Mouse (Mus musculus) heart, embryonic 14.5 days (tissue): ENCODE results near the gene Ube2q2. TPM values are rescaled to one million over a fixed set of nuclear protein-coding genes. Genes with fewer than 3 reads are reported as not detected.
"Not testable (repeated sequence)": the region's sequence is repeated elsewhere in the genome, so short reads cannot be mapped to it uniquely, and the experiment has no call there.

Experiments
- ATAC-seq: fragments of 200-750 bp; cut with Nextera tagmentation; 2 replicates; pipeline ENCODE4 v1.8.0; 2017; ENCODE audit warnings: low read depth, moderate TSS enrichment; ENCODE audit not compliant: insufficient number of reproducible peaks, insufficient read depth, low FRiP score
- H3K27ac ChIP-seq, 2 experiments: fragments of 200-500 bp in 1 of 2; fragments of 300-500 bp in 1 of 2; sonication (generic) in 1 of 2; replicated peaks in 1 of 2; 2 replicates each; pipeline ENCODE4 v1.5.1; 2012 to 2014; ENCODE audit warnings: low read depth in 2 of 2, low read length in 2 of 2, control low read depth in 1 of 2, mild to moderate bottlenecking in 1 of 2, mixed read lengths in 1 of 2; ENCODE audit not compliant: control insufficient read depth in 1 of 2, insufficient read depth in 1 of 2
- H3K27me3 ChIP-seq: fragments of 300-500 bp; sonication (generic); 2 replicates; pipeline ENCODE4 v1.6.1; 2014; ENCODE audit warnings: mild to moderate bottlenecking, low read length, control low read depth; ENCODE audit not compliant: control insufficient read depth, insufficient read depth
- H3K36me3 ChIP-seq: fragments of 300-500 bp; sonication (generic); 2 replicates; pipeline ENCODE4 v1.6.1; 2014; ENCODE audit warnings: mild to moderate bottlenecking, control low read depth, low read length, mixed read lengths; ENCODE audit not compliant: control insufficient read depth, insufficient read depth
- H3K4me1 ChIP-seq, 2 experiments: fragments of 200-500 bp in 1 of 2; fragments of 300-500 bp in 1 of 2; sonication (generic) in 1 of 2; 2 replicates each; pipeline ENCODE4 v1.6.1; 2012 to 2014; ENCODE audit warnings: low read length in 2 of 2, control low read depth in 1 of 2, mixed read lengths in 1 of 2; ENCODE audit not compliant: control insufficient read depth in 2 of 2, insufficient read depth in 2 of 2
- H3K4me2 ChIP-seq: fragments of 300-500 bp; sonication (generic); 2 replicates; pipeline ENCODE4 v1.6.1; 2014; ENCODE audit warnings: mild to moderate bottlenecking, low read length
- H3K4me3 ChIP-seq, 2 experiments: fragments of 200-500 bp in 1 of 2; fragments of 300-500 bp in 1 of 2; sonication (generic) in 1 of 2; 2 replicates each; pipeline ENCODE4 v1.5.1; 2012 to 2014; ENCODE audit warnings: low read length in 2 of 2, mild to moderate bottlenecking in 2 of 2, control low read depth in 1 of 2, low read depth in 1 of 2, moderate library complexity in 1 of 2; ENCODE audit not compliant: control insufficient read depth in 1 of 2, insufficient read depth in 1 of 2
- H3K9ac ChIP-seq: fragments of 300-500 bp; sonication (generic); 2 replicates; pipeline ENCODE4 v1.6.1; 2014; ENCODE audit warnings: mild to moderate bottlenecking, low read length
- H3K9me3 ChIP-seq: fragments of 300-500 bp; sonication (generic); 2 replicates; pipeline ENCODE4 v1.6.1; 2016; ENCODE audit warnings: low read length, control low read depth; ENCODE audit not compliant: control insufficient read depth
- WGBS: fragments of 180-500 bp; shearing (Covaris S2); extraction: QIAGEN DNeasy Blood & Tissue Kit; methylation state at CpG from one replicate; pipeline ENCODE4 v1.1.7; 2014; 5-methylcytosine and 5-hydroxymethylcytosine counted together
- polyA plus RNA-seq: library from polyadenylated mRNA; unstranded; fragments of >200 nt; fragmentation: Nextera tagmentation; extraction: Ambion mirVana; gene quantifications from 2 replicates; pipeline ENCODE4 v1.2.1, GENCODE M21; 2014

Ube2q2 gene
- polyA plus RNA-seq, 1 experiment from 2014 or later, result 36.3 TPM

DNA sequence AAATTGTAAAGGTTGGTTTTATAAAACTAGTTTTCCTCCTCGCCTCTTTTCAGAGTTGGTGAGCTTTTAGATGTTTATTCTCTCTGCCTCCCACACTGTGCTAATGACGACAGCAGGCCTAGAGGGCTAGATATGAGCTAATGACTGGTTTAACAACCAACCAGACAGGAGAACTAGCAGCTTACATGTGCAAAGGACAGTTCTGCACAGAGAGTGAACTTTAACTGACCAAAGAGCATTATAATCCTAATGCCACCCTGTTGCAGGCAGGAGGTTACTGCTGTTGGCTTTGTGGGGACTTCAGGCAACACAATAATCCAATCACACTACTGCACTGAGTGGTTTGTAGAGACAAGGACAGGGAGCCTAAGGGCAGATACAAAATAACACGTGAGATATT lies 94.6 kb downstream of the Ube2q2 start:
- no peak overlapping the region for H3K9ac ChIP-seq
- no peak overlapping the region for H3K4me2 ChIP-seq
- 73% methylated on average over 3 of the region's 3 CpGs for WGBS
- no peaks in the 10 kb centered on the region for H3K27me3 ChIP-seq
- no peak for ATAC-seq
- H3K27ac ChIP-seq, result no peak overlapping the region
- no peaks in the 10 kb centered on the region for H3K36me3 ChIP-seq
- H3K4me3 ChIP-seq, result no peak overlapping the region
- 0 out of 4 replicates have a peak, but pooled peaks cover 0 to 4% of the 10 kb centered on the region in 2 experiments for H3K4me1 ChIP-seq
- H3K9me3 ChIP-seq, result no peaks in the 10 kb centered on the region

DNA sequence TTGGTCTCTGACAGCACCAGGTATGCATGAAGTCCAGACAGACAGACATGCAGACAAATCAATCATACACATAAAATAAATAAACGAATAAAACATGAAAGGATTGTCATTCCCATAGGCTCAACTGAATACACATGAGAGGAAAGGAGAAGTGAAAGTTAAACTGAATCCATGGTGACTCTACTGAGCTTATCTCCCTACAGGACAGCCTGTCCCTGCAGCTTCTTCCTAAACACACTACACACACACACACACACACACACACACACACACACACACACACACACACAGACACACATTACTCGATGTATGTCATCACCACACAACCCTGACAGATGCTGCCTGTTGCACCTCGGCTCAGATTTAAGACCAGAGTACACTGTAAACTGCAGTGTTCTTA lies 95.4 kb downstream of the Ube2q2 start:
- no peak overlapping the region for H3K27ac ChIP-seq
- H3K9me3 ChIP-seq, result no peaks in the 10 kb centered on the region
- 0 out of 4 replicates have a peak, but pooled peaks cover 0 to 4% of the 10 kb centered on the region in 2 experiments for H3K4me1 ChIP-seq
- no peak for ATAC-seq
- H3K27me3 ChIP-seq, result no peaks in the 10 kb centered on the region
- no peak overlapping the region for H3K4me3 ChIP-seq
- no peaks in the 10 kb centered on the region for H3K36me3 ChIP-seq
- H3K4me2 ChIP-seq, result no peak overlapping the region
- no peak overlapping the region for H3K9ac ChIP-seq
- WGBS, result 47% methylated on average over 3 of the region's 3 CpGs

DNA sequence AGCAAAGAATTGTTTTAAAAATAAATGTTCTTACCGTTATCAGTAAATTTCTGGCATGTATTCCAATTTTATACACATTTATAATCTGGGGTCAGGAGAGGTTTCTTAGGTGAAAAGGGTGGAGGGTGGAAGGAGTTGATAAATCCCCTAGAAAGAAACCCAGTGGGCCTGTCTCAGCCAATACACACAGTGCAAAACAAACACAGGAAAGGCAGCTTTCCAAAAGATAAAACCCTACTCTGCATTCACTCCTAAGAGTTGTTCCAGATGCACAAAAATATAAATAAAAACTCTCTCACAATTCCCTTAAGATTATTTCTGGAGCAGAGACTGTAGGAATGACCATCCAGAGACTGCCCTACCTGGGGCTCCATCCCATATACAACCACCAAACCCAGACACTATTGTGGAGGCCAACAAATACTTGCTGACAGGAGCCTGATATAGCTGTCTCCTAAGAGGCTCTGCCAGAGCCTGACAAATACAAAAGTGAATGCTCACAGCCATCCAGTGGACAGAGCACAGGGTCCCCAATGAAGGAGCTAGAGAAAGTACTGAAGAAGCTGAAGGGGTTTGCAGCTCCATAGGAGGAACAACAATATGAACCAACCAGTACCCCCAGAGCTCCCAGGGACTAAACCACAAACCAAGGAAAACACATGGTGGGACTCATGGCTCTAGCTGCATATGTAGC lies 96.5 kb downstream of the Ube2q2 start:
- WGBS, result 66% methylated on average over 1 of the region's 1 CpGs
- not testable (repeated sequence) for H3K9me3 ChIP-seq, H3K27me3 ChIP-seq, H3K4me3 ChIP-seq, H3K36me3 ChIP-seq, H3K4me1 ChIP-seq, H3K4me2 ChIP-seq, H3K9ac ChIP-seq, H3K27ac ChIP-seq
- ATAC-seq, result peak; percentile 59; the same call in 1 of the 2 replicates

DNA sequence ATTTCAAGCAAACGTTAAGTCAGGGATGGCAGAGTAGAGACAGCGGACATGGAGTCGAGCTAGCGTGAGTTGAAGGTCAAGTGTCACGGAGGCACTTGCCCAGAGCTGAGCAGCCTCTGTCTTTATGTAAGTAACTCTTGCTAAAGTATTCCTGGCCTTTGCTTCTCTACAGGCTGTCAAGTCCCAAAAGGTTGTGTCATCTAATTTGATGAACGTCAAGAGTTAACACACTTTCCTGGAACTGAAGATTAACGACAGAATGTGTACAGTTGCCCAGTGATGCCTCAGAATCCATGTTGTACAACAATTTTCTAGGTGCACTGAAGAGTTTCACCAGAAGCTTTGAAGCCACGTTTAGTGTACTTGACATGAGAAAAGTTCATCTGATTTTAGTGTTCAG lies 97.8 kb downstream of the Ube2q2 start:
- no peaks in the 10 kb centered on the region for H3K27me3 ChIP-seq
- 77% methylated on average over 8 of the region's 8 CpGs for WGBS
- H3K4me1 ChIP-seq, result 0 out of 4 replicates have a peak, but pooled peaks cover 0 to 4% of the 10 kb centered on the region in 2 experiments
- no peaks in the 10 kb centered on the region for H3K36me3 ChIP-seq
- H3K9ac ChIP-seq, result no peak overlapping the region
- H3K9me3 ChIP-seq, result no peaks in the 10 kb centered on the region
- H3K4me3 ChIP-seq, result no peak overlapping the region
- H3K27ac ChIP-seq, result no peak overlapping the region
- H3K4me2 ChIP-seq, result no peak overlapping the region
- ATAC-seq, result no peak

DNA sequence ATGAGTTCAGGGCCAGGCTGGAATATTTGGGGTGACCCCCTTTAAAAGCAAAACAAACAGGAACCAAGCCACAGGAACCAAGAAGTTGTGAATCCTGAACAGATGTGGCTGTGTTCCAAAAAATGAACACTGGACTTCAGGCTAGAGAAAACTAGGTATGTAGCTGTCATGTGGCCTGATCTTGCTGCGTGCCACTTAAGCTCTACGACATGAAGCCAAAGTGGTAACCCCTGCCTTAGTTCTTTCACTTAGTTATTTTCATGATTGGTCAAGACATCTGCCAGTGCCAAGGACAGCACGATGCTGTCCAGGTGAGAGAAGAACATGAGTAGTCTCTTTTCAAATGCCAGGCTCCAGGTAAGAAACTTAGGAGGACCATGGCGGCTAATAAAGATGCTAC lies 98.3 kb downstream of the Ube2q2 start:
- H3K27ac ChIP-seq, result no peak overlapping the region
- H3K4me3 ChIP-seq, result no peak overlapping the region
- no peak overlapping the region for H3K9ac ChIP-seq
- no peaks in the 10 kb centered on the region for H3K9me3 ChIP-seq
- H3K27me3 ChIP-seq, result no peaks in the 10 kb centered on the region
- H3K4me2 ChIP-seq, result no peak overlapping the region
- whole genome bisulfite sequencing, result 76% methylated on average over 4 of the region's 4 CpGs
- ATAC-seq, result no peak
- H3K36me3 ChIP-seq, result no peaks in the 10 kb centered on the region
- H3K4me1 ChIP-seq, result 0 out of 4 replicates have a peak, but pooled peaks cover 0 to 4% of the 10 kb centered on the region in 2 experiments

DNA sequence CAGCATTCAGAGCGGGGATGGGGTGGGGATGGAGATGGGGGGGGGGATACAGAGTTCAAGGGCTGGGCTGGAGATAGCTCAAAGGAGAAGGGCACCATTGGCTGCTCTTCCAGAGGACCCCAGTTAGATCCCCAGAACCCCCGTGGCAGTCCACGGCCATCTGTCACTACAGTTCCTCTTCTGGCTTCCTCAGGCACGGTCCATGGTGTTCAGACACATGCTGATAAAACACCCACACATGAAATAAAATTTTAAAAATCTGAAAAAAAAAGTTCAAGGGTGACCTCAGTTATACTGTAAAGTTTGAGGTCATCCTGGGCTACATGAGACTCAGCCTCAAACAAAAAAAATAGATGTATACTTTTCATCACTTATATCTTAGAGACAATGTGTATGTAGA lies 99.8 kb downstream of the Ube2q2 start:
- no peak overlapping the region for H3K9ac ChIP-seq
- H3K4me1 ChIP-seq, result 0 out of 4 replicates have a peak, but pooled peaks cover 0 to 4% of the 10 kb centered on the region in 2 experiments
- no peak overlapping the region for H3K4me2 ChIP-seq
- H3K4me3 ChIP-seq, result no peak overlapping the region
- no peaks in the 10 kb centered on the region for H3K9me3 ChIP-seq
- H3K27me3 ChIP-seq, result no peaks in the 10 kb centered on the region
- no peak overlapping the region for H3K27ac ChIP-seq
- no peaks in the 10 kb centered on the region for H3K36me3 ChIP-seq
- WGBS, result 81% methylated on average over 4 of the region's 4 CpGs
- ATAC-seq, result no peak

DNA sequence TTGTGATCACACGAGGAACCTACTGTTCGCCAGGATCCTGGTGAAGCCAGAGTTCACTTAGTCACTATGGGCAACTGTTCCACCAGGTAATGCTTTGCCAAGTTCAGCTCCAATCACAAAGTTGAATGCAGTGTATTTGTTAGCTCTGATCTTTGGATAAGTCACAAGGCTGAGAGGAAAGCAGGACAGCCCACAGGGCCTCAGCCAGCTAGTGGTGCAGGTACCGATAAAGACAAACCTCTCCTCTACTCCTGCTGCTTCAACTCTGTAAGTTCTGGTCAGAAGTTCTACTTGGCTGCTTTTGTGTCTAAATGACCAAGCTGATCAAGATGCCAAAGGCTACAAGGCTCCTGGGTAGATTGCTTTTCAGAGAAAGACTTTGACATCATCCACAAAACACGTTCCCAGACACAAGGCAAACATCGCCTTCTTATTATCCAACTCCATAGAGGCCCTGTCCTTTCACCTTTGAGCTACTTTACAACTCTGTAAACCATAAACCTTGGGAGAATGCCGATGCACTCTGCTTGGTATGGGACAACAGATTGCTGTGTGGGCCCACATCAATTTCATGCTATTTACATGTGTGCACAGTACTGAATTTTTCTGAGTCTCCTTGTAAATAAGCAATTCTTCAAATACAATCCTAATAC lies 102.1 kb downstream of the Ube2q2 start:
- no peak for ATAC-seq
- Histone ChIP-seq H3K4me3 (no peak overlapping the region), H3K27me3 (no peaks in the 10 kb centered on the region), H3K9ac (no peak overlapping the region), H3K27ac (no peak overlapping the region), H3K4me1 (no peaks in the 10 kb centered on the region), H3K4me2 (no peak overlapping the region), H3K9me3 (no peaks in the 10 kb centered on the region), H3K36me3 (no peaks in the 10 kb centered on the region)
- WGBS, result 75% methylated on average over 6 of the region's 6 CpGs
